Mouse (Mus musculus) macrophage (primary cell): ENCODE data around the gene Padi2. TPM values are rescaled to one million over a fixed set of nuclear protein-coding genes. Genes with fewer than 3 reads are reported as not detected.

Experiments
- H3K27ac ChIP-seq: fragments of 350-480 bp; formaldehyde crosslinking; 2 replicates; pipeline ENCODE4 v1.9.0; 2021
- H3K36me3 ChIP-seq: fragments of 350-480 bp; formaldehyde crosslinking; 2 replicates; pipeline ENCODE4 v1.9.0; 2021; ENCODE audit errors: inconsistent target
- H3K4me3 ChIP-seq: fragments of 350-480 bp; formaldehyde crosslinking; 2 replicates; pipeline ENCODE4 v1.9.0; 2021; ENCODE audit errors: inconsistent target
- H3K79me2 ChIP-seq: fragments of 350-480 bp; formaldehyde crosslinking; 2 replicates; pipeline ENCODE4 v1.9.0; 2021; ENCODE audit errors: inconsistent target
- WGBS: methylation state at CpG from one replicate; pipeline ENCODE4 v1.1.7; 2026; ENCODE audit warnings: inconsistent platforms; ENCODE audit not compliant: missing documents; 5-methylcytosine and 5-hydroxymethylcytosine counted together
- polyA plus RNA-seq: library from polyadenylated mRNA; stranded (reverse); fragments of 250-400 nt; gene quantifications from 3 replicates; pipeline ENCODE4 v1.2.4, GENCODE M21; 2018; ENCODE audit warnings: inconsistent platforms

Padi2 gene
- polyA plus RNA-seq, 1 experiment from 2014 or later: 6.9 TPM

- Histone ChIP-seq H3K4me3 (peak overlapping the region; percentile 24; the same call in 1 of the 2 replicates), H3K36me3 (no peaks in the 10 kb centered on the region), H3K79me2 (no peaks in the 10 kb centered on the region), H3K27ac (peak overlapping the region; percentile 50)
- 4% methylated on average over 11 of the region's 11 CpGs for WGBS
These were observed 695 bp upstream of the Padi2 start for GRCm38 (mm10) chr4:140905426-140905871.

- H3K27ac ChIP-seq: no peak overlapping the region
- WGBS: 79% methylated on average over 11 of the region's 11 CpGs
- no peaks in the 10 kb centered on the region for H3K36me3 ChIP-seq
- no peak overlapping the region for H3K4me3 ChIP-seq
- no peaks in the 10 kb centered on the region for H3K79me2 ChIP-seq
These were observed 710 bp downstream of the Padi2 start for GRCm38 (mm10) chr4:140906827-140907280.

GRCm38 (mm10) chr4:140907306-140908024 lies 1.3 kb downstream of the Padi2 start:
- no peaks in the 10 kb centered on the region for H3K36me3 ChIP-seq

GRCm38 (mm10) chr4:140908627-140909026 lies 2.5 kb downstream of the Padi2 start:
- Histone ChIP-seq H3K79me2 (no peaks in the 10 kb centered on the region), H3K4me3 (no peak overlapping the region), H3K36me3 (no peaks in the 10 kb centered on the region), H3K27ac (no peak overlapping the region)
- WGBS: 89% methylated on average over 5 of the region's 5 CpGs

More at GRCm38 (mm10) chr4:140907306-140908024, 1.3 kb downstream of the Padi2 start:
- no peak overlapping the region for H3K4me3 ChIP-seq
- WGBS: 91% methylated on average over 11 of the region's 12 CpGs
- no peaks in the 10 kb centered on the region for H3K79me2 ChIP-seq
- no peak overlapping the region for H3K27ac ChIP-seq

- Histone ChIP-seq H3K4me3 (no peak overlapping the region), H3K79me2 (no peaks in the 10 kb centered on the region), H3K27ac (no peak overlapping the region), H3K36me3 (no peaks in the 10 kb centered on the region)
- 89% methylated on average over 4 of the region's 4 CpGs for WGBS
These were observed 3.4 kb downstream of the Padi2 start for GRCm38 (mm10) chr4:140909536-140909935.

- no peaks in the 10 kb centered on the region for H3K36me3 ChIP-seq
- H3K79me2 ChIP-seq: no peaks in the 10 kb centered on the region
- 69% methylated on average over 12 of the region's 17 CpGs for WGBS
- no peak overlapping the region for H3K27ac ChIP-seq
- no peak overlapping the region for H3K4me3 ChIP-seq
These were observed 4.6 kb downstream of the Padi2 start for GRCm38 (mm10) chr4:140910661-140911310.

GRCm38 (mm10) chr4:140911416-140911815 lies 5.3 kb downstream of the Padi2 start:
- H3K36me3 ChIP-seq: no peaks in the 10 kb centered on the region
- H3K79me2 ChIP-seq: no peaks in the 10 kb centered on the region
- H3K27ac ChIP-seq: no peak overlapping the region
- no peak overlapping the region for H3K4me3 ChIP-seq
- 95% methylated on average over 9 of the region's 9 CpGs for WGBS

- WGBS: 89% methylated on average over 10 of the region's 10 CpGs
- H3K27ac ChIP-seq: no peak overlapping the region
These were observed 6.2 kb downstream of the Padi2 start for GRCm38 (mm10) chr4:140912271-140912833.

GRCm38 (mm10) chr4:140913565-140913964 lies 7.4 kb downstream of the Padi2 start:
- Histone ChIP-seq H3K36me3 (no peaks in the 10 kb centered on the region), H3K79me2 (no peaks in the 10 kb centered on the region), H3K27ac (no peak overlapping the region), H3K4me3 (no peak overlapping the region)
- 95% methylated on average over 9 of the region's 9 CpGs for whole genome bisulfite sequencing

More at GRCm38 (mm10) chr4:140912271-140912833, 6.2 kb downstream of the Padi2 start:
- Histone ChIP-seq H3K79me2 (no peaks in the 10 kb centered on the region), H3K4me3 (no peak overlapping the region), H3K36me3 (no peaks in the 10 kb centered on the region)

- H3K79me2 ChIP-seq: no peaks in the 10 kb centered on the region
- no peak overlapping the region for H3K27ac ChIP-seq
- no peaks in the 10 kb centered on the region for H3K36me3 ChIP-seq
- H3K4me3 ChIP-seq: no peak overlapping the region
- 99% methylated on average over 6 of the region's 6 CpGs for WGBS
These were observed 8.6 kb downstream of the Padi2 start for GRCm38 (mm10) chr4:140914731-140915131.

- WGBS: 97% methylated on average over 3 of the region's 3 CpGs
- H3K36me3 ChIP-seq: no peaks in the 10 kb centered on the region
These were observed 9.1 kb downstream of the Padi2 start for GRCm38 (mm10) chr4:140915235-140915634.

GRCm38 (mm10) chr4:140916296-140916695 lies 10.2 kb downstream of the Padi2 start:
- no peak overlapping the region for H3K4me3 ChIP-seq
- H3K36me3 ChIP-seq: no peaks in the 10 kb centered on the region
- no peak overlapping the region for H3K27ac ChIP-seq
- WGBS: 100% methylated on average over 5 of the region's 5 CpGs
- no peaks in the 10 kb centered on the region for H3K79me2 ChIP-seq

More at GRCm38 (mm10) chr4:140915235-140915634, 9.1 kb downstream of the Padi2 start:
- no peak overlapping the region for H3K27ac ChIP-seq
- no peak overlapping the region for H3K4me3 ChIP-seq
- no peaks in the 10 kb centered on the region for H3K79me2 ChIP-seq

- Histone ChIP-seq H3K4me3 (no peak overlapping the region), H3K79me2 (no peaks in the 10 kb centered on the region), H3K36me3 (no peaks in the 10 kb centered on the region), H3K27ac (no peak overlapping the region)
- 94% methylated on average over 9 of the region's 9 CpGs for WGBS
These were observed 11.3 kb downstream of the Padi2 start for GRCm38 (mm10) chr4:140917451-140917850.

- H3K36me3 ChIP-seq: no peaks in the 10 kb centered on the region
- H3K4me3 ChIP-seq: no peak overlapping the region
- H3K27ac ChIP-seq: no peak overlapping the region
- WGBS: 29% methylated on average over 11 of the region's 11 CpGs
- no peaks in the 10 kb centered on the region for H3K79me2 ChIP-seq
These were observed 14.1 kb downstream of the Padi2 start for GRCm38 (mm10) chr4:140919974-140920836.
